Mouse (Mus musculus): Measurements from ENCODE around the gene Swt1. TPM values are rescaled to one million over a fixed set of nuclear protein-coding genes. Genes with fewer than 3 reads are reported as not detected.

Gene Swt1
- polyA plus RNA-seq, 1 experiment from 2014 or later: 25.1 TPM

GRCm38 (mm10) chr1:151457087-151457486 lies 28.8 kb upstream of the Swt1 start:
- no peak overlapping the region for H3K4me3 ChIP-seq (ENCODE audit: low read depth, low read length)
- H3K9ac ChIP-seq (ENCODE audit: low read length): no peak overlapping the region
- 72% methylated on average over 5 of the region's 5 CpGs for WGBS
- H3K9me3 ChIP-seq (ENCODE audit: control insufficient read depth, low read length): no peaks in the 10 kb centered on the region
- no peak for DNase-seq (ENCODE audit: low spot score)
- ATAC-seq (ENCODE audit: low FRiP score, low TSS enrichment): no peak
- no peaks in the 10 kb centered on the region for H3K27me3 ChIP-seq (ENCODE audit: control insufficient read depth, insufficient read depth, low read length)
- H3K36me3 ChIP-seq (ENCODE audit: control insufficient read depth, insufficient read depth, low read length): peaks cover 10% of the 10 kb centered on the region
- H3K27ac ChIP-seq (replicated peaks): no peak overlapping the region
- H3K4me2 ChIP-seq (replicated peaks; ENCODE audit: low read depth): no peak overlapping the region
- no peak for TF ChIP-seq CTCF (IDR thresholded peaks at IDR 0.05; ENCODE audit: low read depth)
- no peak for TF ChIP-seq EP300 (optimal IDR thresholded peaks at IDR 0.05)
- H3K4me1 ChIP-seq (replicated peaks; ENCODE audit: control insufficient read depth, insufficient read depth): no peaks in the 10 kb centered on the region

- 95% methylated on average over 11 of the region's 11 CpGs for WGBS
- no peak for DNase-seq (ENCODE audit: low spot score)
- Histone ChIP-seq H3K4me1 (replicated peaks; ENCODE audit: control insufficient read depth, insufficient read depth) (no peaks in the 10 kb centered on the region), H3K36me3 (ENCODE audit: control insufficient read depth, insufficient read depth, low read length) (peaks cover 14% of the 10 kb centered on the region), H3K27me3 (ENCODE audit: control insufficient read depth, insufficient read depth, low read length) (no peaks in the 10 kb centered on the region), H3K9ac (ENCODE audit: low read length) (no peak overlapping the region), H3K9me3 (ENCODE audit: control insufficient read depth, low read length) (no peaks in the 10 kb centered on the region), H3K4me2 (replicated peaks; ENCODE audit: low read depth) (no peak overlapping the region), H3K27ac (replicated peaks) (no peak overlapping the region), H3K4me3 (ENCODE audit: low read depth, low read length) (no peak overlapping the region)
- ATAC-seq (ENCODE audit: low FRiP score, low TSS enrichment): no peak
- TF ChIP-seq EP300 (optimal IDR thresholded peaks at IDR 0.05): no peak
- no peak for TF ChIP-seq CTCF (IDR thresholded peaks at IDR 0.05; ENCODE audit: low read depth)
Measured at GRCm38 (mm10) chr1:151451946-151452345, 23.7 kb upstream of the Swt1 start.

GRCm38 (mm10) chr1:151450851-151451250 lies 22.6 kb upstream of the Swt1 start:
- H3K36me3 ChIP-seq (ENCODE audit: control insufficient read depth, insufficient read depth, low read length): peaks cover 16% of the 10 kb centered on the region
- no peak for ATAC-seq (ENCODE audit: low FRiP score, low TSS enrichment)
- 100% methylated on average over 1 of the region's 2 CpGs for WGBS

GRCm38 (mm10) chr1:151449866-151450265 lies 21.6 kb upstream of the Swt1 start:
- H3K4me2 ChIP-seq (replicated peaks; ENCODE audit: low read depth): no peak overlapping the region
- no peak overlapping the region for H3K27ac ChIP-seq (replicated peaks)
- H3K9me3 ChIP-seq (ENCODE audit: control insufficient read depth, low read length): no peaks in the 10 kb centered on the region
- H3K36me3 ChIP-seq (ENCODE audit: control insufficient read depth, insufficient read depth, low read length): peaks cover 23% of the 10 kb centered on the region
- no peak overlapping the region for H3K4me3 ChIP-seq (ENCODE audit: low read depth, low read length)
- no peaks in the 10 kb centered on the region for H3K4me1 ChIP-seq (replicated peaks; ENCODE audit: control insufficient read depth, insufficient read depth)
- H3K9ac ChIP-seq (ENCODE audit: low read length): no peak overlapping the region
- TF ChIP-seq EP300 (optimal IDR thresholded peaks at IDR 0.05) (no peak), CTCF (IDR thresholded peaks at IDR 0.05; ENCODE audit: low read depth) (no peak)
- no peaks in the 10 kb centered on the region for H3K27me3 ChIP-seq (ENCODE audit: control insufficient read depth, insufficient read depth, low read length)
- DNase-seq (ENCODE audit: low spot score) (no peak), ATAC-seq (ENCODE audit: low FRiP score, low TSS enrichment) (no peak)
- 96% methylated on average over 10 of the region's 10 CpGs for WGBS

More at GRCm38 (mm10) chr1:151450851-151451250, 22.6 kb upstream of the Swt1 start:
- H3K27me3 ChIP-seq (ENCODE audit: control insufficient read depth, insufficient read depth, low read length): no peaks in the 10 kb centered on the region
- H3K27ac ChIP-seq (replicated peaks): no peak overlapping the region
- no peak overlapping the region for H3K4me2 ChIP-seq (replicated peaks; ENCODE audit: low read depth)
- TF ChIP-seq CTCF (IDR thresholded peaks at IDR 0.05; ENCODE audit: low read depth) (peak; percentile 25; the same call in 1 of the 2 replicates), EP300 (optimal IDR thresholded peaks at IDR 0.05) (no peak)
- no peaks in the 10 kb centered on the region for H3K4me1 ChIP-seq (replicated peaks; ENCODE audit: control insufficient read depth, insufficient read depth)
- H3K9me3 ChIP-seq (ENCODE audit: control insufficient read depth, low read length): no peaks in the 10 kb centered on the region
- H3K9ac ChIP-seq (ENCODE audit: low read length): no peak overlapping the region
- no peak overlapping the region for H3K4me3 ChIP-seq (ENCODE audit: low read depth, low read length)
- no peak for DNase-seq (ENCODE audit: low spot score)

- WGBS: 80% methylated on average over 6 of the region's 6 CpGs
- Histone ChIP-seq H3K4me1 (replicated peaks; ENCODE audit: control insufficient read depth, insufficient read depth) (no peaks in the 10 kb centered on the region), H3K27ac (replicated peaks) (no peak overlapping the region), H3K4me2 (replicated peaks; ENCODE audit: low read depth) (no peak overlapping the region), H3K9ac (ENCODE audit: low read length) (no peak overlapping the region), H3K27me3 (ENCODE audit: control insufficient read depth, insufficient read depth, low read length) (no peaks in the 10 kb centered on the region), H3K4me3 (ENCODE audit: low read depth, low read length) (no peak overlapping the region), H3K36me3 (ENCODE audit: control insufficient read depth, insufficient read depth, low read length) (peaks cover 17% of the 10 kb centered on the region), H3K9me3 (ENCODE audit: control insufficient read depth, low read length) (no peaks in the 10 kb centered on the region)
- no peak for DNase-seq (ENCODE audit: low spot score)
- ATAC-seq (ENCODE audit: low FRiP score, low TSS enrichment): no peak
- no peak for TF ChIP-seq CTCF (IDR thresholded peaks at IDR 0.05; ENCODE audit: low read depth)
- no peak for TF ChIP-seq EP300 (optimal IDR thresholded peaks at IDR 0.05)
Measured at GRCm38 (mm10) chr1:151435431-151435830, 7.2 kb upstream of the Swt1 start.

GRCm38 (mm10) chr1:151429316-151429715 lies 1.1 kb upstream of the Swt1 start:
- Histone ChIP-seq H3K27ac (replicated peaks) (peak overlapping the region; percentile 98), H3K4me2 (replicated peaks; ENCODE audit: low read depth) (peak overlapping the region; percentile 72), H3K4me3 (ENCODE audit: low read depth, low read length) (peak overlapping the region; percentile 91), H3K9ac (ENCODE audit: low read length) (peak overlapping the region; percentile 95), H3K9me3 (ENCODE audit: control insufficient read depth, low read length) (no peaks in the 10 kb centered on the region), H3K36me3 (ENCODE audit: control insufficient read depth, insufficient read depth, low read length) (peaks cover 2% of the 10 kb centered on the region), H3K4me1 (replicated peaks; ENCODE audit: control insufficient read depth, insufficient read depth) (no peaks in the 10 kb centered on the region), H3K27me3 (ENCODE audit: control insufficient read depth, insufficient read depth, low read length) (no peaks in the 10 kb centered on the region)
- DNase-seq (ENCODE audit: low spot score): no peak
- TF ChIP-seq CTCF (IDR thresholded peaks at IDR 0.05; ENCODE audit: low read depth) (no peak), EP300 (optimal IDR thresholded peaks at IDR 0.05) (no peak)
- WGBS: 19% methylated on average over 9 of the region's 9 CpGs
- no peak for ATAC-seq (ENCODE audit: low FRiP score, low TSS enrichment)

All from stomach, postnatal 0 days (tissue).